Mouse (Mus musculus): ENCODE data around the gene Tas2r119. TPM values are rescaled to one million over a fixed set of nuclear protein-coding genes. Genes with fewer than 3 reads are reported as not detected.

The Tas2r119 gene
- not detected in 2 replicates for total RNA-seq (2017)

- ATAC-seq (replicated peaks in 1 of 2; ENCODE audit: insufficient read depth in 1 of 2, low FRiP score in 2 of 2, low TSS enrichment in 1 of 2, low read depth in 1 of 2, poor library complexity in 2 of 2, severe bottlenecking in 2 of 2), result no peak
These were observed at the start of gene Tas2r119 for GRCm38 (mm10) chr15:32176989-32177388. TSS of gene Tas2r119 (plus strand) at chr15:32177289.

GRCm38 (mm10) chr15:32132315-32132714, 44.8 kb upstream of the Tas2r119 start:
- ATAC-seq (replicated peaks in 1 of 2; ENCODE audit: insufficient read depth in 1 of 2, low FRiP score in 2 of 2, low TSS enrichment in 1 of 2, low read depth in 1 of 2, poor library complexity in 2 of 2, severe bottlenecking in 2 of 2), result no peak

- ATAC-seq (replicated peaks in 1 of 2; ENCODE audit: insufficient read depth in 1 of 2, low FRiP score in 2 of 2, low TSS enrichment in 1 of 2, low read depth in 1 of 2, poor library complexity in 2 of 2, severe bottlenecking in 2 of 2), result no peak
These were observed 35.4 kb upstream of the Tas2r119 start for GRCm38 (mm10) chr15:32141657-32142056.

GRCm38 (mm10) chr15:32144269-32144668, 32.8 kb upstream of the Tas2r119 start:
- ATAC-seq (replicated peaks in 1 of 2; ENCODE audit: insufficient read depth in 1 of 2, low FRiP score in 2 of 2, low TSS enrichment in 1 of 2, low read depth in 1 of 2, poor library complexity in 2 of 2, severe bottlenecking in 2 of 2), result no peak

- ATAC-seq (replicated peaks in 1 of 2; ENCODE audit: insufficient read depth in 1 of 2, low FRiP score in 2 of 2, low TSS enrichment in 1 of 2, low read depth in 1 of 2, poor library complexity in 2 of 2, severe bottlenecking in 2 of 2), result no peak
These were observed 23.7 kb upstream of the Tas2r119 start for GRCm38 (mm10) chr15:32153404-32153803.

- no peak for ATAC-seq (replicated peaks in 1 of 2; ENCODE audit: insufficient read depth in 1 of 2, low FRiP score in 2 of 2, low TSS enrichment in 1 of 2, low read depth in 1 of 2, poor library complexity in 2 of 2, severe bottlenecking in 2 of 2)
These were observed 23.1 kb upstream of the Tas2r119 start for GRCm38 (mm10) chr15:32153857-32154449.

- ATAC-seq (replicated peaks in 1 of 2; ENCODE audit: insufficient read depth in 1 of 2, low FRiP score in 2 of 2, low TSS enrichment in 1 of 2, low read depth in 1 of 2, poor library complexity in 2 of 2, severe bottlenecking in 2 of 2), result no peak
These were observed 21.0 kb upstream of the Tas2r119 start for GRCm38 (mm10) chr15:32156126-32156525.

GRCm38 (mm10) chr15:32160281-32160680, 16.8 kb upstream of the Tas2r119 start:
- no peak for ATAC-seq (replicated peaks in 1 of 2; ENCODE audit: insufficient read depth in 1 of 2, low FRiP score in 2 of 2, low TSS enrichment in 1 of 2, low read depth in 1 of 2, poor library complexity in 2 of 2, severe bottlenecking in 2 of 2)

GRCm38 (mm10) chr15:32171764-32172163, 5.3 kb upstream of the Tas2r119 start:
- no peak for ATAC-seq (replicated peaks in 1 of 2; ENCODE audit: insufficient read depth in 1 of 2, low FRiP score in 2 of 2, low TSS enrichment in 1 of 2, low read depth in 1 of 2, poor library complexity in 2 of 2, severe bottlenecking in 2 of 2)

- ATAC-seq (replicated peaks in 1 of 2; ENCODE audit: insufficient read depth in 1 of 2, low FRiP score in 2 of 2, low TSS enrichment in 1 of 2, low read depth in 1 of 2, poor library complexity in 2 of 2, severe bottlenecking in 2 of 2), result no peak
These were observed 4.7 kb upstream of the Tas2r119 start for GRCm38 (mm10) chr15:32172175-32172987.

- no peak for ATAC-seq (replicated peaks in 1 of 2; ENCODE audit: insufficient read depth in 1 of 2, low FRiP score in 2 of 2, low TSS enrichment in 1 of 2, low read depth in 1 of 2, poor library complexity in 2 of 2, severe bottlenecking in 2 of 2)
These were observed 4.1 kb upstream of the Tas2r119 start for GRCm38 (mm10) chr15:32172988-32173329.

GRCm38 (mm10) chr15:32180010-32180725, 3.1 kb downstream of the Tas2r119 start:
- ATAC-seq (replicated peaks in 1 of 2; ENCODE audit: insufficient read depth in 1 of 2, low FRiP score in 2 of 2, low TSS enrichment in 1 of 2, low read depth in 1 of 2, poor library complexity in 2 of 2, severe bottlenecking in 2 of 2), result no peak

- ATAC-seq (replicated peaks in 1 of 2; ENCODE audit: insufficient read depth in 1 of 2, low FRiP score in 2 of 2, low TSS enrichment in 1 of 2, low read depth in 1 of 2, poor library complexity in 2 of 2, severe bottlenecking in 2 of 2), result no peak
These were observed 4.9 kb downstream of the Tas2r119 start for GRCm38 (mm10) chr15:32182026-32182425.

- no peak for ATAC-seq (replicated peaks in 1 of 2; ENCODE audit: insufficient read depth in 1 of 2, low FRiP score in 2 of 2, low TSS enrichment in 1 of 2, low read depth in 1 of 2, poor library complexity in 2 of 2, severe bottlenecking in 2 of 2)
These were observed 7.9 kb downstream of the Tas2r119 start for GRCm38 (mm10) chr15:32184964-32185363.

GRCm38 (mm10) chr15:32189879-32190278, 12.8 kb downstream of the Tas2r119 start:
- ATAC-seq (replicated peaks in 1 of 2; ENCODE audit: insufficient read depth in 1 of 2, low FRiP score in 2 of 2, low TSS enrichment in 1 of 2, low read depth in 1 of 2, poor library complexity in 2 of 2, severe bottlenecking in 2 of 2), result no peak

- no peak for ATAC-seq (replicated peaks in 1 of 2; ENCODE audit: insufficient read depth in 1 of 2, low FRiP score in 2 of 2, low TSS enrichment in 1 of 2, low read depth in 1 of 2, poor library complexity in 2 of 2, severe bottlenecking in 2 of 2)
These were observed 13.3 kb downstream of the Tas2r119 start for GRCm38 (mm10) chr15:32190436-32190835.

- no peak for ATAC-seq (replicated peaks in 1 of 2; ENCODE audit: insufficient read depth in 1 of 2, low FRiP score in 2 of 2, low TSS enrichment in 1 of 2, low read depth in 1 of 2, poor library complexity in 2 of 2, severe bottlenecking in 2 of 2)
These were observed 15.9 kb downstream of the Tas2r119 start for GRCm38 (mm10) chr15:32192948-32193347.

- ATAC-seq (replicated peaks in 1 of 2; ENCODE audit: insufficient read depth in 1 of 2, low FRiP score in 2 of 2, low TSS enrichment in 1 of 2, low read depth in 1 of 2, poor library complexity in 2 of 2, severe bottlenecking in 2 of 2), result no peak
These were observed 21.0 kb downstream of the Tas2r119 start for GRCm38 (mm10) chr15:32198076-32198475.

Measured in hematopoietic stem cell, adult 5-6 weeks (primary cell).